In genomic region chr6:46699343-46699742, GRCm38 (mm10) we compare ENCODE assay signal across 22 mouse cellular contexts.
DNase-seq lines count a peak whose midpoint lies in the region; ATAC-seq and TF ChIP-seq lines count a peak whose summit lies in the region.
"Had no signal": no experiment of that assay in that cellular context is flagged by ENCODE, and none has a peak within 500 bp of the region (broad histone marks: within the 10 kb centered on the region; RNA-seq: fewer than 3 reads in every experiment).

No protein-coding gene starts in this region.

- no peak for DNase-seq in cerebellum, postnatal 4 days (ENCODE audit: low spot score in 2 of 2)
- DNase-seq in midbrain, postnatal 0 days (ENCODE audit: low spot score), result peak; percentile 44
- DNase-seq in cerebellum, postnatal 10 days, result peak; percentile 65 to 80
- no peak for DNase-seq in embryo, embryonic 10.5 days (ENCODE audit: low spot score)
- DNase-seq in ovary, postnatal 10 days (ENCODE audit: low spot score), result no peak
- DNase-seq: adrenal gland, adult 8-10 months; embryo, embryonic 11 days; gastrocnemius, postnatal 36 days; lung, embryonic 14.5 days; midbrain, embryonic 14.5 days; thymus, postnatal 14 days had no signal

- H3K36me3 ChIP-seq in midbrain, postnatal 0 days (ENCODE audit: insufficient read depth, low read length), result no peaks in the 10 kb centered on the region
- no peaks in the 10 kb centered on the region for H3K36me3 ChIP-seq in midbrain, embryonic 13.5 days
- no peaks in the 10 kb centered on the region for H3K36me3 ChIP-seq in neural tube, embryonic 14.5 days (ENCODE audit: control insufficient read depth, insufficient read depth, low read length)
- H3K36me3 ChIP-seq: embryonic facial prominence, embryonic 13.5 days; forebrain, embryonic 12.5 days; limb, embryonic 12.5 days had no signal

- ATAC-seq in cerebellum, adult (ENCODE audit: insufficient number of reproducible peaks, low FRiP score, low TSS enrichment), result peak; percentile 88
- ATAC-seq in midbrain, postnatal 0 days (ENCODE audit: low FRiP score), result no peak
- ATAC-seq in midbrain, embryonic 13.5 days, result no peak
- ATAC-seq in neural tube, embryonic 14.5 days (ENCODE audit: low read depth), result peak; percentile 90; the same call in 1 of the 2 replicates
- ATAC-seq: activated CD4-positive, CD25-positive, alpha-beta regulatory T cell, adult 4 months; intestine, postnatal 0 days had no signal

- H3K9me3 ChIP-seq in midbrain, postnatal 0 days (ENCODE audit: low read length), result no peaks in the 10 kb centered on the region
- no peaks in the 10 kb centered on the region for H3K9me3 ChIP-seq in midbrain, embryonic 13.5 days
- H3K9me3 ChIP-seq in neural tube, embryonic 14.5 days (ENCODE audit: control insufficient read depth, low read length), result no peaks in the 10 kb centered on the region
- H3K9me3 ChIP-seq: embryonic facial prominence, embryonic 13.5 days; forebrain, embryonic 12.5 days; limb, embryonic 12.5 days; megakaryocyte, embryonic 14.5 days had no signal

- TF ChIP-seq CTCF in midbrain, postnatal 0 days (IDR thresholded peaks at IDR 0.05), result no peak

- no peaks in the 10 kb centered on the region for H3K4me1 ChIP-seq in midbrain, postnatal 0 days (ENCODE audit: insufficient read depth, low read length)
- no peaks in the 10 kb centered on the region for H3K4me1 ChIP-seq in midbrain, embryonic 13.5 days (replicated peaks)
- H3K4me1 ChIP-seq in neural tube, embryonic 14.5 days (ENCODE audit: control insufficient read depth, insufficient read depth, low read length), result no peaks in the 10 kb centered on the region
- H3K4me1 ChIP-seq: embryonic facial prominence, embryonic 13.5 days; forebrain, embryonic 12.5 days; limb, embryonic 12.5 days; megakaryocyte, embryonic 14.5 days had no signal

- 82% methylated on average over 2 of the region's 2 CpGs for WGBS in midbrain, postnatal 0 days
- WGBS in midbrain, embryonic 13.5 days, result 91% methylated on average over 2 of the region's 2 CpGs
- 42% methylated on average over 2 of the region's 2 CpGs for WGBS in neural tube, embryonic 14.5 days

- no peak overlapping the region for H3K27ac ChIP-seq in midbrain, postnatal 0 days (ENCODE audit: low read depth, low read length)
- H3K27ac ChIP-seq in midbrain, embryonic 13.5 days, result no peak overlapping the region
- H3K27ac ChIP-seq in neural tube, embryonic 14.5 days (ENCODE audit: low read depth, low read length), result no peak overlapping the region
- H3K27ac ChIP-seq: embryonic facial prominence, embryonic 13.5 days; forebrain, embryonic 12.5 days; limb, embryonic 12.5 days had no signal

- no peaks in the 10 kb centered on the region for H3K27me3 ChIP-seq in midbrain, postnatal 0 days (ENCODE audit: insufficient read depth, low read length)
- no peaks in the 10 kb centered on the region for H3K27me3 ChIP-seq in midbrain, embryonic 13.5 days
- no peaks in the 10 kb centered on the region for H3K27me3 ChIP-seq in neural tube, embryonic 14.5 days (ENCODE audit: control insufficient read depth, insufficient read depth, low read length)
- H3K27me3 ChIP-seq: embryonic facial prominence, embryonic 13.5 days; forebrain, embryonic 12.5 days; megakaryocyte, embryonic 14.5 days had no signal

- no peak overlapping the region for H3K4me3 ChIP-seq in midbrain, postnatal 0 days (ENCODE audit: low read depth, low read length)
- H3K4me3 ChIP-seq in midbrain, embryonic 13.5 days (replicated peaks), result no peak overlapping the region
- H3K4me3 ChIP-seq in neural tube, embryonic 14.5 days (ENCODE audit: low read depth, low read length), result no peak overlapping the region
- H3K4me3 ChIP-seq: embryonic facial prominence, embryonic 13.5 days; erythroblast, embryonic 14.5 days; forebrain, embryonic 12.5 days; limb, embryonic 12.5 days; megakaryocyte, embryonic 14.5 days had no signal

- no peak overlapping the region for H3K4me2 ChIP-seq in midbrain, postnatal 0 days (ENCODE audit: low read depth, low read length, poor library complexity, severe bottlenecking)
- no peak overlapping the region for H3K4me2 ChIP-seq in midbrain, embryonic 13.5 days (replicated peaks)
- no peak overlapping the region for H3K4me2 ChIP-seq in neural tube, embryonic 14.5 days (ENCODE audit: low read depth, low read length)
- H3K4me2 ChIP-seq: embryonic facial prominence, embryonic 13.5 days; forebrain, embryonic 12.5 days; limb, embryonic 12.5 days; liver, embryonic 11.5 days; lung, embryonic 14.5 days had no signal

- no peak overlapping the region for H3K9ac ChIP-seq in midbrain, postnatal 0 days (replicated peaks; ENCODE audit: low read length, poor library complexity, severe bottlenecking)
- H3K9ac ChIP-seq in midbrain, embryonic 13.5 days (replicated peaks), result no peak overlapping the region
- H3K9ac ChIP-seq in neural tube, embryonic 14.5 days (replicated peaks; ENCODE audit: low read depth, low read length), result no peak overlapping the region
- H3K9ac ChIP-seq: embryonic facial prominence, embryonic 13.5 days; forebrain, embryonic 12.5 days; limb, embryonic 12.5 days; lung, embryonic 14.5 days had no signal

Comparison
In these comparisons a context has a peak if more than half of its experiments do, and no peak if none do; other contexts are left out.
1. DNase-seq: peak in midbrain, postnatal 0 days (single experiment) and cerebellum, postnatal 10 days (2 of 2); none in cerebellum, postnatal 4 days (0 of 2), embryo, embryonic 10.5 days (single experiment) and ovary, postnatal 10 days (single experiment).
2. ATAC-seq: peak in cerebellum, adult (single experiment) and neural tube, embryonic 14.5 days (single experiment); none in midbrain, postnatal 0 days (single experiment) and midbrain, embryonic 13.5 days (single experiment).